Mouse (Mus musculus): ENCODE measurements around the gene Atf1. TPM values are rescaled to one million over a fixed set of nuclear protein-coding genes. Genes with fewer than 3 reads are reported as not detected.

Atf1 gene
- polyA plus RNA-seq, 1 experiment from 2014 or later = 27.7 TPM

DNA sequence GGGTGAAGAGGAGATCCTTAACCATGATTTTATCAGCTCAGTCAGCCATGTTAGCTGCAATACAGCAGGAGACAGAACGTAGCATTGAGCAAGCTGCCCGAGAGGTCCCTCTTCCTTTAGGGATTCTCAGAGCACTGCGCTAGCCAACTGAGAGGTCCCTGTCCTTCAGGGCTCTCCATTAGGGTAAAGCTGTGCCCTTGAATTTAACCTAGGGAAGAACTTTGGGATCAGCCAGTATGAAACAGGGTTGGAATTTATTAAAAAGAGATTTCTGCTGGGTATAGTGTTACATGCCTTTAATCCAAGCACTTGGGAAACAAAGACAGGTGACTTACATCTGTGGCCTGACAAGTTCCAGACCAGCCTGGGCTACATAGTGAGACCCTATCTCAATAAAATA is 50.0 kb downstream of the Atf1 start:
- ATAC-seq (ENCODE audit: low FRiP score, low TSS enrichment) (no peak), DNase-seq (ENCODE audit: low spot score) (no peak)
- H3K27me3 ChIP-seq (ENCODE audit: control insufficient read depth, insufficient read depth, low read length) = no peaks in the 10 kb centered on the region
- no peaks in the 10 kb centered on the region for H3K36me3 ChIP-seq (ENCODE audit: control insufficient read depth, insufficient read depth, low read length)
- TF ChIP-seq EP300 (optimal IDR thresholded peaks at IDR 0.05) (no peak), CTCF (IDR thresholded peaks at IDR 0.05; ENCODE audit: low read depth) (no peak)
- no peak overlapping the region for H3K4me2 ChIP-seq (replicated peaks; ENCODE audit: low read depth)
- H3K4me1 ChIP-seq (replicated peaks; ENCODE audit: control insufficient read depth, insufficient read depth) = no peaks in the 10 kb centered on the region
- no peak overlapping the region for H3K27ac ChIP-seq (replicated peaks)
- no peaks in the 10 kb centered on the region for H3K9me3 ChIP-seq (ENCODE audit: control insufficient read depth, low read length)
- 92% methylated on average over 3 of the region's 3 CpGs for WGBS
- H3K4me3 ChIP-seq (ENCODE audit: low read depth, low read length) = no peak overlapping the region
- H3K9ac ChIP-seq (ENCODE audit: low read length) = no peak overlapping the region

- no peaks in the 10 kb centered on the region for H3K9me3 ChIP-seq (ENCODE audit: control insufficient read depth, low read length)
- no peak for TF ChIP-seq CTCF (IDR thresholded peaks at IDR 0.05; ENCODE audit: low read depth)
- no peak for TF ChIP-seq EP300 (optimal IDR thresholded peaks at IDR 0.05)
- no peaks in the 10 kb centered on the region for H3K27me3 ChIP-seq (ENCODE audit: control insufficient read depth, insufficient read depth, low read length)
- H3K4me1 ChIP-seq (replicated peaks; ENCODE audit: control insufficient read depth, insufficient read depth) = no peaks in the 10 kb centered on the region
- WGBS = 98% methylated on average over 20 of the region's 20 CpGs
- DNase-seq (ENCODE audit: low spot score) = no peak
- no peak within 1 kb of the TSS for H3K4me2 ChIP-seq (replicated peaks; ENCODE audit: low read depth)
- no peaks in the 10 kb centered on the region for H3K36me3 ChIP-seq (ENCODE audit: control insufficient read depth, insufficient read depth, low read length)
- H3K9ac ChIP-seq (ENCODE audit: low read length) = no peak within 1 kb of the TSS
- no peak for ATAC-seq (ENCODE audit: low FRiP score, low TSS enrichment)
- H3K4me3 ChIP-seq (ENCODE audit: low read depth, low read length) = no peak within 1 kb of the TSS
- no peak within 1 kb of the TSS for H3K27ac ChIP-seq (replicated peaks)
Observed at GRCm38 (mm10) chr15:100280626-100281025, 53.0 kb downstream of the Atf1 start, which contains the start of gene Tmprss12. Gene Tmprss12, plus strand, starts transcription at chr15:100280837.

DNA sequence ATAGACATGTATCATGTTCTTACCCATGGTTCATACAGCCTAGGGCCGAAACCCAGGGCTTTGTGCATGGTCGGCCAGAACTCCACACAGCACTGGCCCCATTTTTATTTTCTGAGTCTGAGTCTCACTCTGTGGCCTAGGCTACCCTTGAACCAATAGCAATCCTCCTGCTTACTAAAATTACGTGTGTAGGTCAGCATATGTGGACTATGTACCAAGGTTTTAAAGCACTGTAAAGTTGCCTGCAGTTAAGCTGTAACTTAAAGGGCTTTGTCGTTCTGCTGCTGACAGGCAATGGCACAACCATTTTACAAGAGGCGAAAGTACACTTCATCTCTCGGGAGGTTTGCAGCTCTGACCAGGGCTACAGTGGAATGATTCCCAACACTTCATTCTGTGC is 61.4 kb downstream of the Atf1 start:
- DNase-seq (ENCODE audit: low spot score) (no peak), ATAC-seq (ENCODE audit: low FRiP score, low TSS enrichment) (no peak)
- H3K4me3 ChIP-seq (ENCODE audit: low read depth, low read length) = no peak overlapping the region
- H3K4me1 ChIP-seq (replicated peaks; ENCODE audit: control insufficient read depth, insufficient read depth) = no peaks in the 10 kb centered on the region
- no peak overlapping the region for H3K27ac ChIP-seq (replicated peaks)
- no peaks in the 10 kb centered on the region for H3K36me3 ChIP-seq (ENCODE audit: control insufficient read depth, insufficient read depth, low read length)
- TF ChIP-seq EP300 (optimal IDR thresholded peaks at IDR 0.05) (no peak), CTCF (IDR thresholded peaks at IDR 0.05; ENCODE audit: low read depth) (no peak)
- WGBS = 91% methylated on average over 6 of the region's 6 CpGs
- H3K9ac ChIP-seq (ENCODE audit: low read length) = no peak overlapping the region
- H3K27me3 ChIP-seq (ENCODE audit: control insufficient read depth, insufficient read depth, low read length) = no peaks in the 10 kb centered on the region
- no peak overlapping the region for H3K4me2 ChIP-seq (replicated peaks; ENCODE audit: low read depth)
- H3K9me3 ChIP-seq (ENCODE audit: control insufficient read depth, low read length) = no peaks in the 10 kb centered on the region

DNA sequence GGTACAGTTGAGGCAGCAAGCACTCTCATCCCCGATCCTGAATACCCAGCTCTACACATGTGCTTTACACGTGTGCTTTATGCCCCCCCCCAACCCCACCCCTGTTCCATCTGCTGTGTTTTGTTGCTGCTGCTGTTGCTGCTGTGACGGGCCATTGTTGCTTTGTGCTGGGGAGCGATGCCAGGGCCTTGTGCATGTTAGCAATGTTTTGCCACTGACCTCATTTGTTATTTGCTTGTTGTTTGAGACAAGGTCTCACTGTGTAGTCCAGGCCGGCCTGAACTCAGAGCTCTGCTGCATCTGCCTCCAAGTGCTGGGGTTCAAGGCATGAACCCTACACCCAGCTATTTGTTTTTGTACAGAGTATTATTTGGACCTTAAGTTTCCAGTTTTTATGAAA is 63.2 kb downstream of the Atf1 start:
- TF ChIP-seq CTCF (IDR thresholded peaks at IDR 0.05; ENCODE audit: low read depth) (no peak), EP300 (optimal IDR thresholded peaks at IDR 0.05) (no peak)
- Histone ChIP-seq H3K9ac (ENCODE audit: low read length) (no peak overlapping the region), H3K9me3 (ENCODE audit: control insufficient read depth, low read length) (no peaks in the 10 kb centered on the region), H3K4me1 (replicated peaks; ENCODE audit: control insufficient read depth, insufficient read depth) (no peaks in the 10 kb centered on the region), H3K27ac (replicated peaks) (no peak overlapping the region), H3K4me2 (replicated peaks; ENCODE audit: low read depth) (no peak overlapping the region), H3K4me3 (ENCODE audit: low read depth, low read length) (no peak overlapping the region), H3K27me3 (ENCODE audit: control insufficient read depth, insufficient read depth, low read length) (no peaks in the 10 kb centered on the region), H3K36me3 (ENCODE audit: control insufficient read depth, insufficient read depth, low read length) (no peaks in the 10 kb centered on the region)
- 74% methylated on average over 5 of the region's 5 CpGs for WGBS
- no peak for DNase-seq (ENCODE audit: low spot score)
- ATAC-seq (ENCODE audit: low FRiP score, low TSS enrichment) = no peak

DNA sequence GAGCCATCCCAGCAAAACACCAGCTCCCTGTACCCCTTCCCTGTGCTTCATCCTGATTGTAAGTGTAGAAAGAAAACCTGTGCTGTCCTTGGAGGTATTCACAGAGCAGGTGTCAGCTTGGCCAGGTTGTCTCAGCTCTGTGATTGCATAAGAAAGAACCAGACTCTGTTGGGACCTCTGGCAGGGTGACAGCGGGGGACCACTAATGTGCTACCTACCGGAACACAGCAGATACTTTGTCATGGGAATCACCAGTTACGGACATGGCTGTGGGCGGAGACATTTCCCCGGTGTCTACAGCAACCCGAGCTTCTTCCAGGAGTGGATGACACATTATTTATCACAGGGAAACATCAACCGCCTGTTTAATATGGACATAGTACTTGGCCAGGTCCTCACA is 64.7 kb downstream of the Atf1 start:
- ATAC-seq (ENCODE audit: low FRiP score, low TSS enrichment) (no peak), DNase-seq (ENCODE audit: low spot score) (no peak)
- 44% methylated on average over 7 of the region's 7 CpGs for WGBS
- TF ChIP-seq CTCF (IDR thresholded peaks at IDR 0.05; ENCODE audit: low read depth) (no peak), EP300 (optimal IDR thresholded peaks at IDR 0.05) (no peak)
- Histone ChIP-seq H3K9ac (ENCODE audit: low read length) (no peak overlapping the region), H3K4me2 (replicated peaks; ENCODE audit: low read depth) (no peak overlapping the region), H3K4me3 (ENCODE audit: low read depth, low read length) (no peak overlapping the region), H3K27ac (replicated peaks) (no peak overlapping the region), H3K36me3 (ENCODE audit: control insufficient read depth, insufficient read depth, low read length) (no peaks in the 10 kb centered on the region), H3K27me3 (ENCODE audit: control insufficient read depth, insufficient read depth, low read length) (no peaks in the 10 kb centered on the region), H3K4me1 (replicated peaks; ENCODE audit: control insufficient read depth, insufficient read depth) (no peaks in the 10 kb centered on the region), H3K9me3 (ENCODE audit: control insufficient read depth, low read length) (no peaks in the 10 kb centered on the region)

DNA sequence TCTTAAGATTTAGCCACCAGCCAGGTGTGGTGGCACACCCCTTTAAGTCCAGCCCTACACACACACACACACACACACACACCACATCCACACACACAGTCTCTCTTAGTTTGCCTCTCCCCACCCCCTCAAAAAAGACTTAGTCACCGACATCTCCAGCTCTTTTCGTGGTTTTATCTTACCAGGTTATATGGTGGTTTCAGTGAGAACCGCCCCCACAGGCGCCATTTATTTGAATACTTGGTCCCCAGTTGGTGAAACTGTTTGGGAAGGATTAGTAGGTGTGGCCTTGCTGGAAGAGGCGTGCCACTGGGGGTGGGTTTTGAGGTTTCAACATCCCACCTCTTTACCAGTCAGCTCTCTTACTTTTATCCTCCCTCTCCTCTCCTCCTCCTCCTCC is 70.2 kb downstream of the Atf1 start:
- Histone ChIP-seq H3K27ac (replicated peaks) (no peak overlapping the region), H3K9ac (ENCODE audit: low read length) (no peak overlapping the region), H3K4me1 (replicated peaks; ENCODE audit: control insufficient read depth, insufficient read depth) (no peaks in the 10 kb centered on the region), H3K36me3 (ENCODE audit: control insufficient read depth, insufficient read depth, low read length) (no peaks in the 10 kb centered on the region), H3K27me3 (ENCODE audit: control insufficient read depth, insufficient read depth, low read length) (no peaks in the 10 kb centered on the region), H3K4me3 (ENCODE audit: low read depth, low read length) (no peak overlapping the region), H3K9me3 (ENCODE audit: control insufficient read depth, low read length) (no peaks in the 10 kb centered on the region), H3K4me2 (replicated peaks; ENCODE audit: low read depth) (no peak overlapping the region)
- no peak for TF ChIP-seq EP300 (optimal IDR thresholded peaks at IDR 0.05)
- TF ChIP-seq CTCF (IDR thresholded peaks at IDR 0.05; ENCODE audit: low read depth) = no peak
- 85% methylated on average over 5 of the region's 5 CpGs for WGBS
- DNase-seq (ENCODE audit: low spot score) (no peak), ATAC-seq (ENCODE audit: low FRiP score, low TSS enrichment) (no peak)
